Mouse (Mus musculus) CH12.LX (cell line): ENCODE results near the gene Oxt.

Experiments used
- CHD2 ChIP-seq: IDR thresholded peaks from 2 replicates; pipeline ENCODE4 v1.6.1; 2011; ENCODE audit warnings: low read length, improper control_type of control experiment
- CTCF ChIP-seq, 2 experiments: IDR thresholded peaks in 1 of 2; conservative IDR thresholded peaks in 1 of 2; 2 replicates each; pipeline ENCODE4 v1.5.1; 2011 to 2012; ENCODE audit warnings: low read depth in 2 of 2, low read length in 2 of 2, improper control_type of control experiment in 1 of 2, inconsistent platforms in 1 of 2, mild to moderate bottlenecking in 1 of 2, moderate library complexity in 1 of 2
- ELF1 ChIP-seq: IDR thresholded peaks from 2 replicates; pipeline ENCODE4 v1.6.1; 2014; ENCODE audit warnings: low read depth, mild to moderate bottlenecking, inconsistent platforms, low read length, improper control_type of control experiment
- EP300 ChIP-seq: IDR thresholded peaks from 2 replicates; pipeline ENCODE4 v1.6.1; 2011; ENCODE audit warnings: low read length, improper control_type of control experiment
- ETS1 ChIP-seq: conservative IDR thresholded peaks from 2 replicates; pipeline ENCODE4 v1.6.1; 2012; ENCODE audit warnings: low read depth, mild to moderate bottlenecking, inconsistent platforms, low read length, improper control_type of control experiment, moderate library complexity
- HCFC1 ChIP-seq: IDR thresholded peaks from 2 replicates; pipeline ENCODE4 v1.6.1; 2012; ENCODE audit warnings: low read depth, mild to moderate bottlenecking, inconsistent platforms, low read length, improper control_type of control experiment
- JUND ChIP-seq: conservative IDR thresholded peaks from 2 replicates; pipeline ENCODE4 v1.6.1; 2011; ENCODE audit warnings: low read depth, low read length, improper control_type of control experiment
- MAFK ChIP-seq: IDR thresholded peaks from 2 replicates; pipeline ENCODE4 v1.6.1; 2011; ENCODE audit warnings: low read length, improper control_type of control experiment; ENCODE audit not compliant: insufficient replicate concordance
- MEF2A ChIP-seq: IDR thresholded peaks from 2 replicates; pipeline ENCODE4 v1.6.1; 2014; ENCODE audit warnings: low read depth, mild to moderate bottlenecking, inconsistent platforms, low read length, improper control_type of control experiment, borderline replicate concordance
- MXI1 ChIP-seq: IDR thresholded peaks from 2 replicates; pipeline ENCODE4 v1.6.1; 2011; ENCODE audit warnings: mild to moderate bottlenecking, low read depth, low read length, improper control_type of control experiment
- POLR2A ChIP-seq: IDR thresholded peaks from 2 replicates; pipeline ENCODE4 v1.6.1; 2011; ENCODE audit warnings: low read depth, mild to moderate bottlenecking, improper control_type of control experiment, low read length
- USF1 ChIP-seq: IDR thresholded peaks from 2 replicates; pipeline ENCODE4 v1.6.1; 2014; ENCODE audit warnings: low read depth, mild to moderate bottlenecking, inconsistent platforms, low read length, improper control_type of control experiment

GRCm38 (mm10) chr2:130529925-130530324, 46.0 kb upstream of the Oxt start:
- TF ChIP-seq CTCF (conservative IDR thresholded peaks at IDR 0.05 in 1 of 2, IDR thresholded peaks at IDR 0.05 in 1 of 2; ENCODE audit: low read depth in 2 of 2, low read length in 2 of 2), result no peak
- TF ChIP-seq MEF2A, result 0 out of 2 replicates have a peak, but pooled peaks have one; percentile 28
- TF ChIP-seq EP300, result peak; percentile 63
- TF ChIP-seq POLR2A, result no peak
- peak; percentile 18; the same call in 1 of the 2 replicates for TF ChIP-seq MXI1
- TF ChIP-seq JUND, result no peak
- no peak for TF ChIP-seq CHD2
- no peak for TF ChIP-seq USF1
- no peak for TF ChIP-seq ELF1
- TF ChIP-seq HCFC1, result no peak
- peak; percentile 47 for TF ChIP-seq ETS1
- 0 out of 2 replicates have a peak, but pooled peaks have one; percentile 33 for TF ChIP-seq MAFK
